Mouse (Mus musculus) kidney, embryonic 16.5 days (tissue): ENCODE data around the gene Celf5. TPM values are rescaled to one million over a fixed set of nuclear protein-coding genes. Genes with fewer than 3 reads are reported as not detected.
A peak's percentile ranks its signal among the peaks of the same experiment; 100 is the strongest.

ENCODE experiments used
- ATAC-seq: fragments of 200-750 bp; cut with Nextera tagmentation; 2 replicates; pipeline ENCODE4 v1.8.0; 2017; ENCODE audit warnings: moderate TSS enrichment; ENCODE audit not compliant: low FRiP score, low TSS enrichment
- H3K27ac ChIP-seq: fragments of 300-500 bp; sonication (generic); 2 replicates; pipeline ENCODE4 v1.5.1; 2014; ENCODE audit warnings: low read length
- H3K27me3 ChIP-seq: fragments of 300-500 bp; sonication (generic); 2 replicates; pipeline ENCODE4 v1.6.1; 2014; ENCODE audit warnings: low read length, control low read depth, mixed read lengths; ENCODE audit not compliant: insufficient read depth
- H3K36me3 ChIP-seq: fragments of 300-500 bp; sonication (generic); 2 replicates; pipeline ENCODE4 v1.6.1; 2014; ENCODE audit warnings: low read length, control low read depth, mixed read lengths; ENCODE audit not compliant: insufficient read depth
- H3K4me1 ChIP-seq: fragments of 300-500 bp; sonication (generic); 2 replicates; pipeline ENCODE4 v1.6.1; 2014; ENCODE audit warnings: low read length, control low read depth, mixed read lengths; ENCODE audit not compliant: insufficient read depth
- H3K4me2 ChIP-seq: fragments of 300-500 bp; sonication (generic); replicated peaks from 2 replicates; pipeline ENCODE4 v1.6.1; 2014; ENCODE audit warnings: low read depth, low read length
- H3K4me3 ChIP-seq: fragments of 300-500 bp; sonication (generic); 2 replicates; pipeline ENCODE4 v1.5.1; 2014; ENCODE audit warnings: mild to moderate bottlenecking, low read length
- H3K9ac ChIP-seq: fragments of 300-500 bp; sonication (generic); replicated peaks from 2 replicates; pipeline ENCODE4 v1.6.1; 2014; ENCODE audit warnings: low read length
- H3K9me3 ChIP-seq: fragments of 300-500 bp; sonication (generic); 2 replicates; pipeline ENCODE4 v1.6.1; 2016; ENCODE audit warnings: low read length, control low read depth
- WGBS: fragments of 180-500 bp; shearing (Covaris S2); extraction: QIAGEN DNeasy Blood & Tissue Kit; methylation state at CpG from one replicate; pipeline ENCODE4 v1.1.7; 2014; 5-methylcytosine and 5-hydroxymethylcytosine counted together
- polyA plus RNA-seq: library from polyadenylated mRNA; unstranded; fragments of >200 nt; fragmentation: Nextera tagmentation; extraction: Ambion mirVana; gene quantifications from 2 replicates; pipeline ENCODE4 v1.2.1, GENCODE M21; 2015

Gene Celf5
- polyA plus RNA-seq, 1 experiment from 2014 or later: 0.29 TPM

DNA sequence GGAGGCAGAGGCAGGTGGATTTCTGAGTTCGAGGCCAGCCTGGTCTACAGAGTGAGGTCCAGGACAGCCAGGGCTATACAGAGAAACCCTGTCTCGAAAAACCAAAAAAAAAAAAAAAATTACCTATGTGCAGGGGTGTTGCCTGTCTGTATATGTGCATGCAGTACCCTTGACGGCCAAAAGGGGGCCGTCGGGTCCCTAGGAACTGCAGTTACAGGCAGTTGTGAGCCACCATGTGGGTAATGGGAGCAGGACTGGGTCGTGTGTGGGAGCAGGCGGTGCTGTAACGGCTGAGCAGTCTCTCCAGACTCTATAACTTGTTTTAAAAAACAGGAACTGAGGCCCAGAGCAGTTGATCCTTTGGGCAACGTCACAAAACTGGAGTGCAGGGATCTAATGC, 1.5 kb upstream of the Celf5 start:
- 15% methylated on average over 9 of the region's 9 CpGs for WGBS

DNA sequence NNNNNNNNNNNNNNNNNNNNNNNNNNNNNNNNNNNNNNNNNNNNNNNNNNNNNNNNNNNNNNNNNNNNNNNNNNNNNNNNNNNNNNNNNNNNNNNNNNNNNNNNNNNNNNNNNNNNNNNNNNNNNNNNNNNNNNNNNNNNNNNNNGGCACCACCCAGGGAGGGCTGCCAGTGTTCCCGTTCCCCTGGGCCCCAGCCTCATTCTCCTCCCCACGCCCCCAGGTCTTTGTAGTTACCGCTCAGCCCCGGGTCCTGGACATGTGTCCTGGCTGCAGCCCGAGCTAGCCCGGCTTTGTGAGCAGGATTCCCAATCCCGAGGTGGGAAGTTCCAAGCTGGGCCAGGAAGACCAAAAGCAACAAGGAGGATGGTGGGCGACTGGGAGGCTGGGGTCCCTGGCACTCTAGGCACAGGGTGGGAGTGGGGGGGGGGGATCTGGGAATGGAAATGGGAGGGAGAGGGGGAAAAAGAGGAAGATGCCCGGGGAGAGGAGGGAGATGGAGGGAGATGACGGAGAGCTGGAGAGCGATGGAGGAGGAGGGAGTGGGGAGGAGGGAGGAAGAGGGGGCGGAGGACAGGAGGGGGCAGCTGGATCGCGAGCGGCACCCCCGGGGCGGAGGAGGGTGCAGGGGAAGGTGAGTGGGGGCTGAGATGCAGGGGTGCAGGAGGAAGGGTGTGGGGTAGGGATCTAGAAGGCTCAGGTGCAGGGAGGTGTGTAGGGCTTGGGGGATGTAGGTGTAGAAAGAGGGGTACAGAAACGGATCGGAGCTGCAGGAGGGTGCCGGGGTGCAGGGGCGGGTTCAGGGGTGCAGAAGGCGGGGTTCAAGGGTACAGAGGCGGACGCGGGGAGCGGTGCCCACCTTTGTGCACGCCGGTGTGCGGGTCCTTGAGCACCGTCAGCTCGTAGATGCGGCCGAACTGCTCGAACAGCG, 640 bp downstream of the Celf5 start:
- ATAC-seq: 0 out of 2 replicates have a peak, but pooled peaks have one; percentile 2
- WGBS: under 1% methylated on average over 33 of the region's 35 CpGs
- Histone ChIP-seq H3K4me2 (peak overlapping the region; percentile 79), H3K4me1 (peaks cover 5% of the 10 kb centered on the region; the same call in 1 of the 2 replicates), H3K9me3 (no peaks in the 10 kb centered on the region; the same call in 1 of the 2 replicates), H3K27me3 (peaks cover 26% of the 10 kb centered on the region), H3K27ac (no peak overlapping the region), H3K4me3 (peak overlapping the region; percentile 49), H3K9ac (peak overlapping the region; percentile 58), H3K36me3 (peaks cover 6% of the 10 kb centered on the region; the same call in 1 of the 2 replicates)

More for the DNA sequence above, 1.5 kb upstream of the Celf5 start:
- Histone ChIP-seq H3K36me3 (peaks cover 27% of the 10 kb centered on the region), H3K9ac (no peak overlapping the region), H3K4me3 (no peak overlapping the region), H3K27me3 (peaks cover 22% of the 10 kb centered on the region), H3K4me1 (peaks cover 5% of the 10 kb centered on the region; the same call in 1 of the 2 replicates), H3K4me2 (no peak overlapping the region), H3K9me3 (no peaks in the 10 kb centered on the region; the same call in 1 of the 2 replicates), H3K27ac (no peak overlapping the region)
- no peak for ATAC-seq

DNA sequence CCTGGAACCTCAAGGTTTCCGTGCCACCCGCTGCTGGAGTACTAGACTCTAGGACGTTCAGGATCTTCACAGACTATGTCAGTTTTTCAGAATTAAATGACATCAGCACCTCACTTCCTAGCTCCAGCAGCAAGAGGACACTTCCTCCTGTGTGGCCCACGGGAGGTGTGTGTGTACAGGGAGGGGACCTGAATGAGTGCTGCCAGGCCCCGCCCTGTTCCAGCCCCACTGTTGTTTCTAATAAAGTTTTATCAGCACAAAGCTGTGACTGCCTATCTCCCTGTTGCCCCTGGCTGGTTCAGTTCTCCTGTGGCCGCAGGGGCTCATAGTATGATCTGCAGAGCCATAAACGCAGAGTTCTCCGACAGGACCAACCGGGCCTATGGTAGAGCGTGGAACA, 8.0 kb downstream of the Celf5 start:
- Histone ChIP-seq H3K9ac (no peak overlapping the region), H3K4me3 (no peak overlapping the region), H3K4me2 (no peak overlapping the region), H3K9me3 (no peaks in the 10 kb centered on the region), H3K27me3 (peaks cover 55% of the 10 kb centered on the region), H3K4me1 (0 out of 2 replicates have a peak, but pooled peaks cover 3% of the 10 kb centered on the region), H3K27ac (no peak overlapping the region), H3K36me3 (no peaks in the 10 kb centered on the region)
- WGBS: 76% methylated on average over 10 of the region's 10 CpGs
- no peak for ATAC-seq

- Histone ChIP-seq H3K4me3 (no peak overlapping the region), H3K4me1 (0 out of 2 replicates have a peak, but pooled peaks cover 3% of the 10 kb centered on the region), H3K4me2 (no peak overlapping the region), H3K9me3 (no peaks in the 10 kb centered on the region), H3K27me3 (peaks cover 55% of the 10 kb centered on the region), H3K36me3 (no peaks in the 10 kb centered on the region), H3K27ac (no peak overlapping the region), H3K9ac (no peak overlapping the region)
- WGBS: 3% methylated on average over 22 of the region's 22 CpGs
- no peak for ATAC-seq
Observed at GRCm38 (mm10) chr10:81473003-81473451, 9.5 kb downstream of the Celf5 start.

DNA sequence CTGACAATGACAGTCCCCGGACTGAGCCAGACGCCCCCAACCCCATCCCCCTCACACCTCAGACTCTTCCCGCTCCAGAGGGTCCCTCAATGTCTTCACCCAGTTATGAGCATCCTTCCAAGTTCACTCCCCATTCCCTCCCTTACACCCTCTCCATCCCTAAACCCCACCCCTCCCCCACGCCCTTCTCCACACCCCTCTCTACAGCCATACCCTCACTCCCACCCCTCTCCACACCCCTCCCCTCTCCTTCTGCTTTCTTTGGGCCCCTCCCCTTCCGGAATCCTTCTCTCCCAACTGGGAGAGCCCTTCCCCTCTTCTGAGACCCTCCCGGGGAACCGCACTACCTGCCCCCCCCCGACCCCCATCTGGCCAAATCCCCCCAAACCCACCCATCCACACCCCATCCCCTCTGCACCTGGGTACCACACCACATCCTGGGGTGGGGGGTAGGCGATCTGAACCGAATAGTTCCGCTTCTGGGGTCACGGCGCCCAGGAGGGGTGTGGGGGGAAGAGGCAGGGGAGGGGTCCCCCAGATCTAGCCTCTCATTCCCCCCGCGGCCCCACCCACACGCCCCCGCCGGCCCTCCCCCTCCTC, 10.0 kb downstream of the Celf5 start:
- ATAC-seq: no peak
- no peaks in the 10 kb centered on the region for H3K36me3 ChIP-seq
- no peak overlapping the region for H3K4me3 ChIP-seq
- H3K9ac ChIP-seq: no peak overlapping the region
- 0 out of 2 replicates have a peak, but pooled peaks cover 3% of the 10 kb centered on the region for H3K4me1 ChIP-seq
- no peak overlapping the region for H3K4me2 ChIP-seq
- WGBS: 7% methylated on average over 11 of the region's 18 CpGs
- no peaks in the 10 kb centered on the region for H3K9me3 ChIP-seq
- no peak overlapping the region for H3K27ac ChIP-seq
- peaks cover 55% of the 10 kb centered on the region for H3K27me3 ChIP-seq

DNA sequence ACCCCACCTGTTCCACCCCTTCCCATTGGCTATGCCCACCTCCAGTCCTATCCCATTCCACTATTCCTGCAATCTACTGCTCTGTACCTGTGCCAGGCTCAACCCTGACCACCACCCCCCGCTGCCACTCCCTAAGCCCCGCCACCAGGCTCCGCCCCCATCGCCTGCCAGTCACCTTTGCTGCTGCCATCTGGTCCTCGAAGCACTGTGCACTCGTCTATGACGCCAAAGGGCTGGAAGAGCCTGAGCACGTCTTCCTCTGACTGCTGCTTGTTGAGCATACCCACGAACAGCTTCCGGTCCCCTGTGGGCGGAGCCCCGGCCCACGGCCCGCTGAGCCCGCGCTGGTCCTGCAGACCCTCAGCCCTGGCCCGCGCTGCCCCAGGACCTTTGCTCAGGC, 12.1 kb downstream of the Celf5 start:
- Histone ChIP-seq H3K27ac (no peak overlapping the region), H3K36me3 (no peaks in the 10 kb centered on the region), H3K9me3 (no peaks in the 10 kb centered on the region), H3K4me1 (0 out of 2 replicates have a peak, but pooled peaks cover 3% of the 10 kb centered on the region), H3K27me3 (peaks cover 43% of the 10 kb centered on the region), H3K4me3 (no peak overlapping the region), H3K9ac (no peak overlapping the region), H3K4me2 (no peak overlapping the region)
- ATAC-seq: no peak
- WGBS: 48% methylated on average over 18 of the region's 18 CpGs

DNA sequence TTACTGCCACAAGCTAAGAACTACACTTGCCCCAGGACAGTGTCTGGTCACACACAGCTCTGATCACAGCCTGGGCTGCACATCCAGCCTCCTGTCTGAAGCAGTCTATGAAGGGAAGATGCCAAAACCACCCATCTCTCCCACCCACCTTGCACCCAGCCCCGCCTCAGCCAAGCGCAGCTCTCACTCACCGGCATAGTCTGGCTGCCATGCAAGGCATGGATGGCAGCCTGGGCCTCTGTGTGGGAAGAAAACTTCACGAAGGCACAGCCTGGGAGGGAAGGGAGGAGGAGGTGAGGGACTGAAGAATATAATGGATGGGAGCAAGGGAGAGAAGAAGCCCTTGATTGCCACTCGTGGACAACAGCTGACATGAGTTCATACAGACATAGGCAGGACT, 13.3 kb downstream of the Celf5 start:
- Histone ChIP-seq H3K9ac (no peak overlapping the region), H3K4me3 (no peak overlapping the region), H3K36me3 (no peaks in the 10 kb centered on the region), H3K27ac (no peak overlapping the region), H3K4me1 (peaks cover 9% of the 10 kb centered on the region), H3K9me3 (no peaks in the 10 kb centered on the region), H3K27me3 (peaks cover 41% of the 10 kb centered on the region), H3K4me2 (no peak overlapping the region)
- ATAC-seq: no peak
- WGBS: 78% methylated on average over 5 of the region's 5 CpGs

GRCm38 (mm10) chr10:81467670-81468235, 14.8 kb downstream of the Celf5 start:
- Histone ChIP-seq H3K4me3 (no peak overlapping the region), H3K9me3 (no peaks in the 10 kb centered on the region), H3K9ac (no peak overlapping the region), H3K27ac (no peak overlapping the region), H3K4me1 (peaks cover 13% of the 10 kb centered on the region), H3K4me2 (no peak overlapping the region), H3K27me3 (peaks cover 42% of the 10 kb centered on the region), H3K36me3 (no peaks in the 10 kb centered on the region)
- ATAC-seq: no peak
- WGBS: 83% methylated on average over 16 of the region's 16 CpGs

DNA sequence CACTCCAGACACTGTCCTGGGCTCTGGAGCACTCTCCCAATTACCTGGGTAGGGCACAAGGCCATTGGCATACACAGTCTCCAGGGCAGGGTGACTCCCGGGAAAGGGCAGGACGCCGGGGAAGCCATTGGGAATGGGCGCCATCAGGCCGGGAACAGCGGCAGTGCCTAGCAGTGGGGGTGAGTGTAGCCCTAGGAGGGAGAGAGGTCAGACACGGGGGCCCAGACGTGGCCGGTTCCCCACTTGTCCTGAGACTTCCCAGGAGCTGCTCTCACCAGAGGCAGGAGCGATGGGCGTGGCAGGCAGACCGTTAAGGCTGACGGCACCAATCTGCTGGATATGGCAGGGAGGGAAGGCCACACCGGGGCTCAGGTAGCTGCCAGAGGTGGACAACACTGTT, 15.6 kb downstream of the Celf5 start:
- whole genome bisulfite sequencing: 47% methylated on average over 14 of the region's 14 CpGs
- Histone ChIP-seq H3K9me3 (no peaks in the 10 kb centered on the region), H3K27ac (no peak overlapping the region), H3K27me3 (peaks cover 42% of the 10 kb centered on the region), H3K4me1 (peaks cover 15% of the 10 kb centered on the region), H3K36me3 (no peaks in the 10 kb centered on the region), H3K4me2 (no peak overlapping the region), H3K9ac (no peak overlapping the region), H3K4me3 (no peak overlapping the region)
- no peak for ATAC-seq
